Comparison of ENCODE assay signal across 20 mouse cellular contexts in the genomic region with DNA sequence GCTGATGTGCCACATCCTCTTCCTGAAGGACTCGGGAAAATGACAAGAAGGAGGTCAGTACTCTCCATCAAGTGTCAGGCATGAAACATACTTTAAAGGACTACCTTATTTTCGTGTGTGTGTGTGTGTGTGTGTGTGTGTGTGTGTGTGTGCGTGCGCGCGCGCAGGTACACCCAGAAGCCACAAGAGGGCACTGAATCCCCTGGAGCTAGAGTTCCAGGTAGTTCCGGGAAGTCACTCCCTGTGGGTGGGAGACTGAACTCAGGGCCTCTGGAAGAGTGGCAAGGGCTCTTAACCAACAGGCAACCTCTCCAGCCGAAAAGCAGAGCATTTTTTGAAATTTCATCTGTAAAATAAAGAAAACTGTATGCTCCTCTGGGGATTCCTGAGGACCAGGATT.
DNase-seq lines count a peak whose midpoint lies in the region; ATAC-seq and TF ChIP-seq lines count a peak whose summit lies in the region.
"Had no signal": no experiment of that assay in that cellular context is flagged by ENCODE, and none has a peak within 500 bp of the region (broad histone marks: within the 10 kb centered on the region; RNA-seq: fewer than 3 reads in every experiment).

No protein-coding gene starts in this region.

- TF ChIP-seq CTCF in intestine, postnatal 0 days (IDR thresholded peaks at IDR 0.05; ENCODE audit: low read depth) = 0 out of 2 replicates have a peak, but pooled peaks have one; percentile 8
- peak; percentile 15; the same call in 1 of the 2 replicates for TF ChIP-seq CTCF in testis, adult 2 months (IDR thresholded peaks at IDR 0.05; ENCODE audit: control insufficient read depth, insufficient read depth, insufficient replicate concordance, low read depth, low read length)
- TF ChIP-seq CTCF in heart, adult 2 months (IDR thresholded peaks at IDR 0.05) = no peak

- no peaks in the 10 kb centered on the region for H3K27me3 ChIP-seq in intestine, postnatal 0 days (replicated peaks; ENCODE audit: control insufficient read depth, insufficient read depth, low read length)
- no peaks in the 10 kb centered on the region for H3K27me3 ChIP-seq in intestine, embryonic 15.5 days (replicated peaks)
- no peaks in the 10 kb centered on the region for H3K27me3 ChIP-seq in testis, adult 2 months (ENCODE audit: control insufficient read depth, insufficient read depth, low read length)
- H3K27me3 ChIP-seq in limb, embryonic 10.5 days (ENCODE audit: low read depth, poor library complexity, severe bottlenecking) = no peaks in the 10 kb centered on the region
- no peaks in the 10 kb centered on the region for H3K27me3 ChIP-seq in heart, adult 2 months (ENCODE audit: control insufficient read depth, insufficient read depth, low read length)
- H3K27me3 ChIP-seq: CH12.LX; embryonic facial prominence, embryonic 13.5 days; forebrain, embryonic 13.5 days; heart, embryonic 13.5 days; hindbrain, embryonic 15.5 days had no signal

- no peak for DNase-seq in testis, postnatal 14 days (ENCODE audit: low spot score)
- DNase-seq in limb, embryonic 10.5 days (ENCODE audit: low spot score) = peak; percentile 24
- DNase-seq in heart, adult 2 months = no peak
- DNase-seq: adrenal gland, postnatal 14 days; cerebellum, adult 18-20 months; cerebellum, adult 9-11 months; cerebellum, postnatal 36 days; gastrocnemius, adult 2 months; gastrocnemius, postnatal 25 days; heart, postnatal 36 days had no signal

- H3K36me3 ChIP-seq in intestine, postnatal 0 days (ENCODE audit: control insufficient read depth, insufficient read depth) = no peaks in the 10 kb centered on the region
- no peaks in the 10 kb centered on the region for H3K36me3 ChIP-seq in intestine, embryonic 15.5 days
- no peaks in the 10 kb centered on the region for H3K36me3 ChIP-seq in testis, adult 2 months (ENCODE audit: control insufficient read depth, insufficient read depth, low read length)
- no peaks in the 10 kb centered on the region for H3K36me3 ChIP-seq in limb, embryonic 10.5 days
- H3K36me3 ChIP-seq in heart, adult 2 months (ENCODE audit: control insufficient read depth, insufficient read depth, low read length) = no peaks in the 10 kb centered on the region
- H3K36me3 ChIP-seq: embryonic facial prominence, embryonic 13.5 days; G1E; heart, embryonic 13.5 days; hindbrain, embryonic 15.5 days had no signal

- H3K27ac ChIP-seq in intestine, postnatal 0 days (ENCODE audit: low read depth, low read length) = no peak overlapping the region
- H3K27ac ChIP-seq in intestine, embryonic 15.5 days = no peak overlapping the region
- no peak overlapping the region for H3K27ac ChIP-seq in testis, adult 2 months (ENCODE audit: control insufficient read depth, insufficient read depth, low read depth, low read length)
- H3K27ac ChIP-seq in limb, embryonic 10.5 days = no peak overlapping the region
- no peak overlapping the region for H3K27ac ChIP-seq in heart, adult 2 months
- H3K27ac ChIP-seq: embryonic facial prominence, embryonic 13.5 days; forebrain, embryonic 13.5 days; gastrocnemius, adult 2 months; heart, embryonic 13.5 days; hindbrain, embryonic 15.5 days had no signal

- intact Hi-C loops in heart, adult 2 months (cut with DNase I) = no loop called here

- no peak for ATAC-seq in intestine, postnatal 0 days
- ATAC-seq in intestine, embryonic 15.5 days = no peak
- ATAC-seq: activated CD4-positive, CD25-positive, alpha-beta regulatory T cell, adult 4 months; forebrain, embryonic 13.5 days had no signal

- no peaks in the 10 kb centered on the region for H3K79me2 ChIP-seq in heart, adult 2 months (replicated peaks; ENCODE audit: control insufficient read depth, insufficient read depth, low read length)

- no peak overlapping the region for H3K9ac ChIP-seq in intestine, postnatal 0 days (ENCODE audit: low read depth, low read length)
- H3K9ac ChIP-seq in intestine, embryonic 15.5 days = no peak overlapping the region
- no peak overlapping the region for H3K9ac ChIP-seq in heart, adult 2 months (ENCODE audit: low read depth, low read length)
- H3K9ac ChIP-seq: embryonic facial prominence, embryonic 13.5 days; forebrain, embryonic 13.5 days; heart, embryonic 13.5 days; hindbrain, embryonic 15.5 days had no signal

- no peak overlapping the region for H3K4me3 ChIP-seq in intestine, postnatal 0 days (ENCODE audit: low read depth, low read length)
- H3K4me3 ChIP-seq in intestine, embryonic 15.5 days (replicated peaks) = no peak overlapping the region
- no peak overlapping the region for H3K4me3 ChIP-seq in testis, adult 2 months (ENCODE audit: control insufficient read depth, low read depth, low read length)
- H3K4me3 ChIP-seq in limb, embryonic 10.5 days = no peak overlapping the region
- no peak overlapping the region for H3K4me3 ChIP-seq in heart, adult 2 months
- H3K4me3 ChIP-seq: embryonic facial prominence, embryonic 13.5 days; forebrain, embryonic 13.5 days; gastrocnemius, adult 2 months; heart, embryonic 13.5 days; hindbrain, embryonic 15.5 days had no signal

- TF ChIP-seq EP300 in heart, adult 2 months (IDR thresholded peaks at IDR 0.05; ENCODE audit: insufficient read depth, low read depth, low read length) = no peak

- 94% methylated on average over 9 of the region's 9 CpGs for WGBS in intestine, postnatal 0 days
- WGBS in intestine, embryonic 15.5 days = 94% methylated on average over 9 of the region's 9 CpGs
- 95% methylated on average over 9 of the region's 9 CpGs for WGBS in limb, embryonic 10.5 days
- 93% methylated on average over 9 of the region's 9 CpGs for WGBS in heart, adult 2 months

- H3K4me2 ChIP-seq in intestine, postnatal 0 days (replicated peaks; ENCODE audit: low read depth) = no peak overlapping the region
- no peak overlapping the region for H3K4me2 ChIP-seq in intestine, embryonic 15.5 days (replicated peaks)
- H3K4me2 ChIP-seq: embryonic facial prominence, embryonic 13.5 days; forebrain, embryonic 13.5 days; heart, embryonic 13.5 days; hindbrain, embryonic 15.5 days had no signal

- no peaks in the 10 kb centered on the region for H3K4me1 ChIP-seq in intestine, postnatal 0 days (replicated peaks; ENCODE audit: control insufficient read depth, insufficient read depth, low read length)
- H3K4me1 ChIP-seq in intestine, embryonic 15.5 days (replicated peaks) = no peaks in the 10 kb centered on the region
- no peaks in the 10 kb centered on the region for H3K4me1 ChIP-seq in testis, adult 2 months (ENCODE audit: control insufficient read depth, insufficient read depth, low read length)
- no peaks in the 10 kb centered on the region for H3K4me1 ChIP-seq in limb, embryonic 10.5 days
- peaks cover 1% of the 10 kb centered on the region; the same call in 1 of the 2 replicates for H3K4me1 ChIP-seq in heart, adult 2 months (ENCODE audit: control insufficient read depth, insufficient read depth, low read length)
- H3K4me1 ChIP-seq: embryonic facial prominence, embryonic 13.5 days; forebrain, embryonic 13.5 days; hindbrain, embryonic 15.5 days had no signal

- no peak for TF ChIP-seq POLR2A in testis, adult 2 months (IDR thresholded peaks at IDR 0.05; ENCODE audit: control insufficient read depth, low read depth, low read length)
- TF ChIP-seq POLR2A in heart, adult 2 months (IDR thresholded peaks at IDR 0.05; ENCODE audit: insufficient read depth, low read depth, low read length) = no peak

- no peaks in the 10 kb centered on the region for H3K9me3 ChIP-seq in intestine, postnatal 0 days (ENCODE audit: control insufficient read depth)
- H3K9me3 ChIP-seq in intestine, embryonic 15.5 days = no peaks in the 10 kb centered on the region
- no peaks in the 10 kb centered on the region for H3K9me3 ChIP-seq in limb, embryonic 10.5 days (replicated peaks)
- H3K9me3 ChIP-seq: forebrain, embryonic 13.5 days; heart, embryonic 13.5 days; hindbrain, embryonic 15.5 days had no signal
